Mouse (Mus musculus): ENCODE data around the gene Nthl1.
"Not testable (repeated sequence)": the region's sequence is repeated elsewhere in the genome, so short reads cannot be mapped to it uniquely, and the experiment has no call there.

Nthl1 gene

DNA sequence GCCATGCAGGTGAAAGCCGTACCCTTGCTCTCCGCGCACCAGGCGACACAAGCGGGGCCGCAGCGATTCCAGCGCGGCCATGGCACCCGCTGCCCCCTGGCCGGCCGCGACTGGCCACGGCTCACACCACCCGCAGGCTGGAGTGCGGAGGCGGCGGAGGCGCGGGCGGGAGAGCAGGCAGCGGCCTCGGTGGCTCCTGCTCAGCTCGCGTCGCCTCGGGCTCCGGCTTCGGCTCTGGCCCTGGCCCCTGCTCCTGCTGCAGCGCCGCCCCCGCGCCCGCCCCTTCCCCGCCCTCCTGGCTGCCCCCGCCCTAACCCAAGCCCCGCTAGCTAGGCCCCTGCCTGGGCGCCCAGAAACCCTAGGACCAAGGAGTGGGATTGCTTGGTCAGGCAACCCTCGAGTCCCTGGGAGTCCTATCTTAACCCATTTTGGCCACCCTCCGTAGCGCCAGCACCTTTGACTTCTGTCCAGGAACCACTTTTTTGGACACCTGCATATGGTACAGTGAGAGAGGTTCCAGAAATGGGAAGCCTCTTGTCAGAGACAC lies 17.7 kb downstream of the Nthl1 start, which contains the start of gene Slc9a3r2:
Gene Slc9a3r2, minus strand, starts transcription at position 258 of the 547 bp plus-strand sequence.
- no peak for DNase-seq (ENCODE audit: low read depth)

DNA sequence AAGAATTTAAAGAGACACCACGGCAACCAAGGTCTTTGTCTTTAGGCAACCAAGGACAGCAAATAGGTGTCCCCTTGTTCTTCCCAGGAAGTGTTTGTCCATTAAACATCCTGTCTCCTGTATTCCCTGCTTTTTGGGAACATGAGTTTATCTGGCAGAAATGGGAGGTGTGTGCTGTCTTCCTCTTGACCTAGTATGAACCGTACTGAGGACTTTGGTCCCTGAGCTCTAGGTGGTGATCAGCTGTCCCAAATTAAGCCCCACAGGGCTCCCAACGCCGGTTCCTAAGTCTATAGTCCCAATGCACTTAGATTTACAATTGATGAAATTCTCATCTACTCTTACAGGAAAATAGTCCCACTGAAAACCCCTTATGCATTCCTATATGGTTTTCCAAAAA lies 18.3 kb downstream of the Nthl1 start:
- DNase-seq (ENCODE audit: low read depth) = no peak

DNA sequence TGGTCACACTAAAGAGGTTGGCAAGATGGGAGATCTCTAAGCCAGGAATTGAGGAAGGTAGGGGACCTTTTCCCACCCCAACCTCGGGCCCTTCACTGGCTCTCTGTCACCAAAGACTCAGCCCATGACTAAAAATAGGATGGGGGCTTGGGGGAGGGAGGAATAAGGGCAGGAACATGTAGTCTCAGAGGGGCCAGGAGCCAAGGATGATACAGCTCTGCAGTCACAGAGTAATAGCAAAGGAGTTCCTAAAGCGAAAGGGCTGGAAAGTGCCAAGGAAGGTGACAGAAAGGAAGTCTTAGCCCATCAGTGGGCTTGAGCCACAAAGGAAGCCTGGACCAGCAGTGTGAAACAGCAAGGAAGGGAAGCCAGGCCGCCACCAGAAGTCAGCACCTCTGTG lies 19.4 kb downstream of the Nthl1 start:
- no peak for DNase-seq (ENCODE audit: low read depth)

DNA sequence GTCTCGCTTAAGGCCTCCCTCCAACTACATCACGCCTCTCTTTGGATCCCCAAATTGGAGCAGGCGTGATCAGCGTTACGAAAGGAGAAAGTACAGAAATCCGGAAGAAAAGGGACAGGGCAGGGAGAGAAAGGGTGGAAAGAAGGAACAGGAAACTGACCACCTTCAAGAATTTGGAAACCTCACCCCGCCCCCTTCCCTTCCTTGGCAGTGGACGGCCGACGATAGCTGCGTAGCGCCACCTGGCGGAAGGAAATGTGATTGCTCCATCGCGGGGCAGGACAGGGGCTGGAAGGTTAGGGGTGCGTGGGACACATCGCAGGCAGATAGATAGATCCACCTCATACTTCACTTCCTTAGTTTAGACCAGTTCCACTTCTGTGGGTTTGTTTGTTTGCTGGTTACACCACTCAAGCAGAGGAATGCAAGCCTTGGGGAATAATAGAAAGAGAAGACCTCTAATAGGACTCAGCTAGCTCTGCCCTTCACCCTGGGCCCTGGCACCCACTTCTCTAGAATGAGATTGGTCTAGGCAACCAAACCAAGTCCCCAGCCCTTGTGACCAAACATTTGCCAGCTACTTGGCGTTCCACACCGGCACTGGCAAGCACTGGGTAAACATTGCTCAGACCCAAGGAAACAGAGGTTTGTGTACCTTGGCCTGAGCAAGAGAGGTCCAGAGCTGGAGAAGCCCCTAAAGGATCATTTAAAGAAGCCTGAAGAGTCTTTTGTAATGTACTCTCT lies 21.7 kb downstream of the Nthl1 start:
- no peak for DNase-seq (ENCODE audit: low read depth)

DNA sequence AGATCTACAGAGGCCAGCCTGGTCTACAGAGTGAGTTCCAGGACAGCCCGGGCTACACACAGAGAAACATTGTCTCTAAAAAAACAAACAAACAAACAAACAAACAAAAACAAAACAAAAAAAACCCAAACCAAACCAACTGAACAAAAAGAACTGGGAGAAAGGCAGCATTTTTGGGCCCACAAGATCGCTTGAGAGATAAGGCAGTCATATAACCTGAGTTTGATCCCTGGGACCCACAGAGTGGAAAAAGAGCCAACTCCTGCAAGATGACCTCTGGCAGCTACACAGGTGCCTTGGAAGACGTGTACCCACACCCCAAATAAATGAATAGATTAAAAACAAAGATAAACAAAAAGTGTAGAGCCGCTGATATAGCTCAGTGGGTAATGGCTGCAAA lies 22.5 kb downstream of the Nthl1 start:
- no peak for DNase-seq (ENCODE audit: low read depth)

DNA sequence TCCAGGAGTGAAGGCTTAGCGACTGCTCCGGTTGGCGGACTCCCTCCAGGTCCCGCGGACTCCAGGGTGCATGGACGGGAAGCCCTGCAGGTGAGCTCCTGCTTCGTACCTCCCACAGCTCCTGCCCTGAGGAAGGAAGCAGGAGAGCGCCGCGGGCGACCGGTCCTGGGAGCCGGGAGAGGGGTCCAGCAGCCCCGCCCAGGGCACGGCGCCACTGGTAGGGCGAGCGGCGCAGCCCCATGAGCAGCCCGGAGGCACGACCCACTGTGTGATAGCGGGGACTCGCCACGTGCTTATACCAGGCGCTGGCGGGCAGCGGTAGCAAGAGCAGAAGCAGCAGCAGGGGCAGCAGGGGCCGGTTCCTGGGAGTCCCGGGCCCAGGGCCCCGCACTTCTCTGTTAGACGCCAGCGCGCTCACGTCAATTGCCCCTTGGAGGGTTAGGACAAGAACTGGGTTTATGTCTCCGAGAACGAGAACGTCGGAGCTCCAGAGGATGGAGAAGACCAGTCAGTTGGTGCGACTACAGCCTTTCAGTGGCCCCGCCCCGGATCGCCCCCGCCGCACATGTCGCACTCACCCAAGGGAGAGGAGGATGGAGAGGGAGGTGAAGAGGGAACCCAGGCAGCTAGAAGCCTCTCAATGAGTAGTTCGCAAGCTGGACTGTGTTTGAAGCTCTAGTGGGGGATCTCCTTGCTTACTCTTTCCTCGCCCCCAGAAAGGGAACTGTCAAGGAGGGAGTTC lies 25.7 kb downstream of the Nthl1 start, which contains the start of gene Npw:
Gene Npw, minus strand, starts transcription at position 441 of the 742 bp plus-strand sequence.
- DNase-seq (ENCODE audit: low read depth) = no peak

DNA sequence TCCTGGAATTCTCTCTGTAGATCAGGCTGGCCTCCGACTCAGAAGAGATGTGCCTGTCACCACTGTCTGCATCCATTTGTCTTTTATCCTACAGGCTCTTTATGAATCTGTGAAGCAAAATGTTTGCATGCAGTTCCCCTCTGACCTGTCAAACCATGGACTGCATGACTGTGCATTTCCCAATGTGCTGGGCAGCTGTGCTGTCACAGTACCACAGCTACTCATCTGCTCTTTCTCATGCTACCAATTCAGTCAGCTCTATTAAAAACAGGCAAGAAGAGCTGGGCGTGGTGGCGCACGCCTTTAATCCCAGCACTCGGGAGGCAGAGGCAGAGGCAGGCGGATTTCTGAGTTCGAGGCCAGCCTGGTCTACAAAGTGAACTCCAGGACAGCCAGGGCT lies 34.5 kb downstream of the Nthl1 start:
- not testable (repeated sequence) for DNase-seq (ENCODE audit: low read depth)

DNA sequence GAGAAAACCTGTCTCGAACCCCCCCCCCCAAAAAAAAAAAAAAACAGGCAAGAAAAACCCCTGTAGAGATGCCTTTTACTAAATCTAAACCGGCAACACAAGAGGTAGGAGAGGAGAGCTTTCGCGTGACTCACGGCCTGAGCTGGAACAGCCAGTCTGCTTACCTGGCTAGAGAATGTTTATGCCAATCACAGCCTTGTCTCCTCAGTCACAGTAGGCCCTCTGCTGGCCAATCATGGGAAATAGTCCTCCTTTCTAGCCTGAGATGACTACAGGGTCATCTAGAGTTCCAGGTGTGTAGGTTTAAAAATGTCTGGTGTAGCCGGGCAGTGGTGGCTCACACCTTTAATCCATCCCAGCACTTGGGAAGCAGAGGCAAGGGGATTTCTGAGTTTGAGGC lies 34.9 kb downstream of the Nthl1 start:
- no peak for DNase-seq (ENCODE audit: low read depth)

DNA sequence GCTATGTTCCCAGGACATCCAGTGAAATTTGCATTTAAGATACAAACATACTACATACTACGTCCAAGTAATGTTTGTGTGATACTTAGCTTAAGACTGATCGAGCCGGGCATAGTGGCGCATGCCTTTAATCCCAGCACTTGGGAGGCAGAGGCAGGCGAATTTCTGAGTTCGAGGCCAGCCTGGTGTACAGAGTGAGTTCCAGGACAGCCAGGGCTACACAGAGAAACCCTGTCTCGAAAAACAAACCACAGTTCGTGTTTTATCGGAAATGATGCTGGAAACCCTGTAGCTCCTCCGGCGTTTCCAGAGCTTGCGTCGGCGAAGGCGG lies 36.7 kb downstream of the Nthl1 start:
- DNase-seq (ENCODE audit: low read depth) = not testable (repeated sequence)

DNA sequence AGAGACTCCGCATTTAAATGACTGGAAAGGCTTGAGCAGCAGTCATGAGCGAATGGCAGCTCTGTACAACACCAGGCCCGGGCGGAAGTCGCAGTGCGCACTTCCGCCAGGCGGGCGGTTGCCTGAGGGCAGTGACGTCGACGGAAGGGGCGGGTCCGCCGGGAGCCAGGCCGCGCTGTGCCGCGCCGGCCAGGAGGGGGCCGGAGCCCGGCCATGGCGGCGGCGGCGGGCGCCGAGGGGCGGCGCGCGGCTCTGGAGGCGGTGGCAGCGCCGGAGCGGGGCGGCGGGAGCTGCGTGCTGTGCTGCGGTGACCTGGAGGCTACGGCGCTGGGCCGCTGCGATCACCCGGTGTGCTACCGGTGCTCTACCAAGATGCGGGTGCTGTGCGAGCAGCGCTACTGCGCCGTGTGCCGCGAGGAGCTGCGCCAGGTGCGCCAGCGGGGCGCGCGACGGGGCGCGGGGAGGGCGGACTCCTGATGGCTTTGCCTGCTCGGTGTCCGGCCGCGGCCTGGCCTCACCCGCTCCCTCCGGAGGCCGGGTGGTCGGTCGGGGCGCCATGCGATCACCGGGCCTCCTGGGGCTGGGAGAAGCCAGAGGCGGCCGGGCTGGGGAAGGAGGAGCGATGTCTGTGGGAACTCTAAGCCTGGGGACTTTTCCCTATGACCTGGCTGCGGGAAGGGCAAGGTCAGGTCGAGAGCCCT lies 37.2 kb downstream of the Nthl1 start, which contains the start of gene Zfp598:
Gene Zfp598, plus strand, starts transcription at position 143 of the 701 bp plus-strand sequence.
- DNase-seq (ENCODE audit: low read depth) = peak; percentile 69

DNA sequence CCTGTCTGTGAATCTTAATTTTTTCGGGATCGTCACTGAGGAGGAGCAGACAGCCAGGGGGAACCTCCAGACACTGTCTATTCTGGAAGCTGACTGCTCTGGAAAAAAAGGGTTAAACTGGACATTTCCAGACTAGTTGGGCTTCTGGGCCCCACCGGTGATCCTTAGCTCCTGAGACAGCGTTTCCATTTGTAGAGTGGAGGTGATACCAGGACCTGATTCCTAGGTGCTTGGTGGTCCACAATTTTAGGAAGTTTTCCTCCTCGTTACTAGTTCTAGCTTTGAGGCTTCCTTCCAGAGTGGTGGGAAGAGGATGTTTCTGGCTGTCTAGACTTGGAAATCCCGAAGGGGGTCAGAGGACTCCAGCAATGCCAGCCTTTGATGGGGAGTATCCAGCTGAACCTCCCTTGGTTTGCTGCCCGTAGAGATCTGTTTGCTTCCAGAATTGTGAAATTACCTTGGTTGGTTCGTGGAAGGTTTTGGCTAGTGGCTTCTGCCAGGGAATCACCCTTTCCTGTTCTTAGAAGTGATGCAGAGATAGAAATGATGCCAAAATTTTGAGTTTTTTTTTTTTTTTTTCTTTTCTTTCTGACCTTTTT lies 37.9 kb downstream of the Nthl1 start:
- no peak for DNase-seq (ENCODE audit: low read depth)

DNA sequence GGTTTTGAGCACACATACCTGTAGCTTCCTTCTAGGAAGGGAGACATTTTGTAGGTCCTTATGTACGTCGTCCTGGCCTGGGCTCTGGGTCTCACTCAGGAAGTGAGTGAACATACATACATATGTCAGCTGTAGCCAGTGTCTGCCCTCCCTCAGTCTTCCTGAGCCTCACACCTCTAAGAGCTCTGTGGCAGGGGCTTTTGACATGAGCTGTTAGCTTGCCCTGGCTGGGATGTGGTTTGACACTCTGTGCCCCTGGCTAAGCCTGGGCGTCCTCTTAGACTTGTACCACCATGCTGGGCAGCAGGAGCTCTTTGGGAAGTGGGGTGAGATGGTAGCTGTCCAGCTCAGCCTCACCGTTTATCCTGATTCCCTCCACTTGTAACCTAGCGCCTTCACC lies 38.9 kb downstream of the Nthl1 start:
- DNase-seq (ENCODE audit: low read depth) = no peak

DNA sequence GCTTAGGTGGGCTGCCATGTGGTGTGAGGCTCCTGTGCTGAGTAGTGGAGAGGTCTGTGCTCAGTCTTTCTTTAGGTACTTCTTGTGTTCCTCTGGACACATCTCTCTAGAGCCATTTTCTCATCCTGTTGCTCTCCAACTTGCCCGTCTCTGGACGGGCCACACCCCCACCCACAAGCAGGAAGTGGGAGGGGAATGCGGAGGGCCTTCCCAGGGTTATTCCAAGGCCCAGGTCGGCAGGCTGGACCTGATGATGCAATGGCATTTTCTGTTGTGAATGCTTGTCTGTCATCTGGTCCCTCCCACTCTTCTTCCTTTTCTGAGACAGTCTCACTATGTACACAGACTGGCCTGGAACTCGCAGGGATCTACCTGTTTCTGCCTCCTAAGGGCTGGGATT lies 39.7 kb downstream of the Nthl1 start:
- DNase-seq (ENCODE audit: low read depth) = peak; percentile 40

DNA sequence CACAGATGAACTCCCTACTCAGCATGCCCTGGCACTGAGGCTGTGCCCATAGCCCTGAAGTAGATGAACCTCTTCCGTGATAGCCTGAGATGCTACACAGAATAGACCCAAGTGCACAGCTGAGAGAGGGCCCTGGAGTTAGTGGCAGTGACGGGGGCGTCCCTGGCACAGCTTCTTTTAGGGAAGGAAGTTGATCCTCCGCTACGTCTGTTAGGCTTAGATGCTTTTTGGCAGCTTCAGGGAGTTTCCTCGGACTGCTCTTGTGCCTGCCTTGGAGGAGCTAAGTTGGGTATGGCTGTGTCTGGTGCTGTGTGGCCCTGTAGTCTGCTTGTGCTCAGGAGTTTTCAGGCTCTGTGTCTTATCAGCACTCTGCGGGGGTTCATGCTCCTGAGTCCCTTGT lies 41.8 kb downstream of the Nthl1 start:
- no peak for DNase-seq (ENCODE audit: low read depth)

DNA sequence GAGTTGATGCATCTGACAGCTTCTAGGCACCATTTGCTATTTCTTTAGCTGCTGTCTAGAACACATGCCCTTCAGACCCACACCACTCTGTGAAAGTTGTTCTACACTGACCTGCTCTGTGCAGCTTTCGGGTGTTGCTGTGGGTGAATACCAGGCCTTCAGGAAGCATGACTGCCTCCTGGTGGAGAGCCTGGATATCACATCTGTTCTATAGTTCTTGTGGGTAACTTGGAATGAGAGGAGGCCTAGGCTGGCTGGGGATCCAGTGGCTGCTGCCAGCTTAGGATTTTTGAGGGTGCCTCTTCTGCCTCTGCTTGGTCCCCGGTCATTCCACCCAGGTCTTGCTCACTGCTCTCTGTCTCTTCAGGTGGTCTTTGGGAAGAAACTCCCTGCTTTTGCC lies 43.7 kb downstream of the Nthl1 start:
- no peak for DNase-seq (ENCODE audit: low read depth)

DNA sequence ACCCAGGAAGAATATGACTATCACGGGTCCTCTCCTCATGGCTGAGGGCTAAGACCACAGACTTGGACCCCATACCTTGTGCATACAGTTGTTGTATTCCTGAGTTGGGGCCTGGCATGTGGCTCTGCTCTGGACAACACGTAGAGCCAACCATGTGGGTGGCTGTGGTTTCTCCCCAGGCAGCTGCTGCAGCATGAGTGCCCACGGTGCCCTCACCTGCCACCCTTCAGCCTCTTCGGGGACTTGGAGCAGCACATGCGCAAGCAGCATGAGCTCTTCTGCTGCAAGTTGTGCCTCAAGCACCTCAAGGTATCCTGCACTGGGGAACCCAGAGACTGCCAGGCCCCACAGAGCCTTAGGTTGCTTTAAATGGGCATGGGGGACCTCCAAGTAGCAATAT lies 44.4 kb downstream of the Nthl1 start:
- DNase-seq (ENCODE audit: low read depth) = no peak

DNA sequence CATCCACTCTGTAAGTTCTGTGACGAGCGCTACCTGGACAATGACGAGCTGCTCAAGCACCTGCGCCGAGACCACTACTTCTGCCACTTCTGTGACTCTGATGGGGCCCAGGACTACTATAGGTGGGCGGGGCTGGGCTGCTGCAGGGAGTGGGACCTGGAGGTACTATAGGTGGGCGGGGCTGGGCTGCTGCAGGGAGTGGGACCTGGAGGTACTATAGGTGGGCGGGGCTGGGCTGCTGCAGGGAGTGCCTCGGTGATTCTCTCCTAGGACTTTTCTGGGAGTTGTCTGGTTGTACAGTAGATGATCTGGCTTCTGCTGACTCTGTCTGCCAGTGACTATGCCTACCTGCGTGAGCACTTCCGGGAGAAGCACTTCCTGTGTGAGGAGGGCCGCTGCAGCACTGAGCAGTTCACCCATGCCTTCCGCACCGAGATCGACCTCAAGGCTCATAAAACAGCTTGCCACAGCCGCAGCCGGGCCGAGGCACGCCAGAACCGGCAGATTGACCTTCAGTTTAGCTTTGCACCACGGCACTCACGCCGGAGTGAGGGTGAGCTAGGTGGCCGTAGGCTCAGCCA lies 45.1 kb downstream of the Nthl1 start:
- no peak for DNase-seq (ENCODE audit: low read depth)

DNA sequence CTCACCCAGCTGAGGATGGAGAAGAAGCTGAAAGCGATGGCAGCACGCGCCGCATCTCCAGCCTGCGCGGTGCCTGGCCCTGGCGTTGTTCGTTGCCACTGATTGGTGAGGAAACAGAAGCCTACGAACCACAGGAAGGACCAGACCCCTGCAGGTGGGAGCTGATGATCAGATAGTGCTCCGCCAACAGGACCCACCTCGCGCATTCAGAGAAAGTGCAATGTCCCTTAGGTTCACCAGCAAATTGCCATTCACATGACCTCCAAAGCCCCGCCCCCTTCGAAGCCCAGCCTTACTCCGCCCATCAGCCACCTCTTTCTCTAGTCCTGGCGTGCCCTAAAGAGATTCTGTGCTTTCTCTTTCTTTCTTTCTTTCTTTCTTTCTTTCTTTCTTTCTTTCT lies 54.0 kb downstream of the Nthl1 start:
- no peak for DNase-seq (ENCODE audit: low read depth)

DNA sequence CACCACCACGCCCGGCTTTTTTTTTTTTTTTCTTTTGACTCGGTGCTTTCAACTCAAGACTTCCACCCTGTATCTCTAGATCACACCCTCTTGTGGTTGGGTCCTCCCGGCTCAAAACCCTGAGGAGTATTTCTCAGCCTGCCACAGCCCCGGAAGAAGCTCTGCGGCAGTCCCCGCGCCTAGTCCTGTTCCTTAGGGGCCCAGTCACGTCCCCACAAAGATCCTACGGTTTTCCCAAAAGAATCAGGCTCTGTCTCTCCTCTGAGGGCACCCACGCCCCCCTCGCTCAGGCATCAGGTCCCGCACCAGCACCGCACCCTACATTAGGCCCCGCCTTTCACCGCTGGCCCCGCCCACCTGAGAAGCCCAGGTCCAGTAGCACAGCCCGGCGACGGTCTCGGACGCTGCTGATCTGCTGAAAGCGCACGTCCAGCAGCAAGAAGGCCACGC lies 54.7 kb downstream of the Nthl1 start:
- DNase-seq (ENCODE audit: low read depth) = no peak

DNA sequence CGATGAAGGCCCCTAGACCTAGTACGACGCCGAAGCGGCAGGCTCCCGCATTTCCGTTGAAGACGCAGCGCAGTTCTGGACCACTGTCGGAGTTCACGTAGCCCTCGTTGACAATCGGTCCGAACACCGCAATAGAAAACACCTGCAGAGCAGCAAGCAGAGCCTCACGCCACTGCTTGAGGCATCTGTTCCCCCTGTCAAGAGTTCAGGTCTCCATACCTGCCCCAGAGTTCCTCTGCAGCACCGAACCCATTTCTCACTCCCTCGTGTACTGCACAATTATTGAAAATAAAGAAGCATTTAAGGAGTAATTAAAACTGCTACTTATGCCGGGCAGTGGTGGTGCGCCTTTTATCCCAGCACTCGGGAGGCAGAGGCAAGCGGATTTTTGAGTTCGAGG lies 55.1 kb downstream of the Nthl1 start:
- no peak for DNase-seq (ENCODE audit: low read depth)

Measured in fibroblast of lung, adult 2 months (primary cell).